Mouse (Mus musculus) lung, embryonic 14.5 days (tissue): ENCODE data around the gene Hist3h2a. TPM values are rescaled to one million over a fixed set of nuclear protein-coding genes. Genes with fewer than 3 reads are reported as not detected.

ENCODE experiments used
- ATAC-seq: fragments of 200-750 bp; cut with Nextera tagmentation; 2 replicates; pipeline ENCODE4 v1.8.0; 2017; ENCODE audit warnings: mild to moderate bottlenecking, moderate TSS enrichment, moderate library complexity; ENCODE audit not compliant: insufficient read depth
- DNase-seq: peaks from one replicate; pipeline ENCODE4 v3.0.0-alpha.2; 2015
- H3K27ac ChIP-seq: fragments of 300-500 bp; sonication (generic); 2 replicates; pipeline ENCODE4 v1.5.1; 2014; ENCODE audit warnings: low read depth, mild to moderate bottlenecking, moderate library complexity
- H3K27me3 ChIP-seq: fragments of 300-500 bp; sonication (generic); 2 replicates; pipeline ENCODE4 v1.6.1; 2014; ENCODE audit warnings: low read length, control low read depth; ENCODE audit not compliant: insufficient read depth
- H3K36me3 ChIP-seq: fragments of 300-500 bp; sonication (generic); 2 replicates; pipeline ENCODE4 v1.6.1; 2014; ENCODE audit warnings: control low read depth; ENCODE audit not compliant: insufficient read depth
- H3K4me1 ChIP-seq: fragments of 300-500 bp; sonication (generic); 2 replicates; pipeline ENCODE4 v1.6.1; 2014; ENCODE audit warnings: antibody characterized with exemption, control low read depth; ENCODE audit not compliant: insufficient read depth
- H3K4me2 ChIP-seq: fragments of 300-500 bp; sonication (generic); 2 replicates; pipeline ENCODE4 v1.6.1; 2014; ENCODE audit warnings: mild to moderate bottlenecking
- H3K4me3 ChIP-seq: fragments of 300-500 bp; sonication (generic); 2 replicates; pipeline ENCODE4 v1.5.1; 2014; ENCODE audit warnings: low read depth, low read length
- H3K9ac ChIP-seq: fragments of 300-500 bp; sonication (generic); 2 replicates; pipeline ENCODE4 v1.6.1; 2014
- H3K9me3 ChIP-seq: fragments of 300-500 bp; sonication (generic); 2 replicates; pipeline ENCODE4 v1.6.1; 2016; ENCODE audit warnings: low read depth, low read length, control low read depth
- CTCF ChIP-seq: IDR thresholded peaks from 2 replicates; pipeline ENCODE4 v1.5.1; 2016; ENCODE audit warnings: antibody characterized with exemption, low read depth
- WGBS: fragments of 180-500 bp; shearing (Covaris S2); extraction: QIAGEN DNeasy Blood & Tissue Kit; methylation state at CpG from one replicate; pipeline ENCODE4 v1.1.7; 2014; 5-methylcytosine and 5-hydroxymethylcytosine counted together
- polyA plus RNA-seq: library from polyadenylated mRNA; unstranded; fragments of >200 nt; fragmentation: Nextera tagmentation; extraction: Ambion mirVana; gene quantifications from 2 replicates; pipeline ENCODE4 v1.2.1, GENCODE M21; 2014

The Hist3h2a gene
- polyA plus RNA-seq, 1 experiment from 2014 or later: 18.1 TPM

GRCm38 (mm10) chr11:58961364-58962177 lies 7.1 kb downstream of the Hist3h2a start:
- peaks cover 5% of the 10 kb centered on the region; the same call in 1 of the 2 replicates for H3K9me3 ChIP-seq
- peaks cover under 1% of the 10 kb centered on the region; the same call in 1 of the 2 replicates for H3K4me1 ChIP-seq
- H3K4me3 ChIP-seq: no peak overlapping the region
- TF ChIP-seq CTCF: peak; percentile 1; the same call in 1 of the 2 replicates
- WGBS: 53% methylated on average over 50 of the region's 50 CpGs
- ATAC-seq (no peak), DNase-seq (no peak)
- H3K9ac ChIP-seq: no peak overlapping the region
- no peak overlapping the region for H3K27ac ChIP-seq
- peaks cover 24% of the 10 kb centered on the region for H3K27me3 ChIP-seq
- no peak overlapping the region for H3K4me2 ChIP-seq
- H3K36me3 ChIP-seq: peaks cover 8% of the 10 kb centered on the region; the same call in 1 of the 2 replicates

- H3K36me3 ChIP-seq: no peaks in the 10 kb centered on the region
- WGBS: 37% methylated on average over 17 of the region's 17 CpGs
- no peaks in the 10 kb centered on the region; the same call in 1 of the 2 replicates for H3K4me1 ChIP-seq
- no peak overlapping the region for H3K4me3 ChIP-seq
- H3K9me3 ChIP-seq: peaks cover 5% of the 10 kb centered on the region; the same call in 1 of the 2 replicates
- no peak for TF ChIP-seq CTCF
- H3K9ac ChIP-seq: no peak overlapping the region
- peaks cover 24% of the 10 kb centered on the region for H3K27me3 ChIP-seq
- no peak overlapping the region for H3K27ac ChIP-seq
- DNase-seq: no peak
- H3K4me2 ChIP-seq: no peak overlapping the region
- no peak for ATAC-seq
Observed at GRCm38 (mm10) chr11:58963543-58963942, 9.1 kb downstream of the Hist3h2a start.

- no peaks in the 10 kb centered on the region for H3K36me3 ChIP-seq
- no peaks in the 10 kb centered on the region; the same call in 1 of the 2 replicates for H3K4me1 ChIP-seq
- H3K27me3 ChIP-seq: peaks cover 24% of the 10 kb centered on the region
- H3K27ac ChIP-seq: no peak overlapping the region
- WGBS: 81% methylated on average over 7 of the region's 7 CpGs
- no peak overlapping the region for H3K4me3 ChIP-seq
- H3K4me2 ChIP-seq: no peak overlapping the region
- no peak for TF ChIP-seq CTCF
- ATAC-seq (no peak), DNase-seq (no peak)
- no peak overlapping the region for H3K9ac ChIP-seq
- H3K9me3 ChIP-seq: peaks cover 5% of the 10 kb centered on the region; the same call in 1 of the 2 replicates
Observed at GRCm38 (mm10) chr11:58964216-58964615, 9.7 kb downstream of the Hist3h2a start.

GRCm38 (mm10) chr11:58965001-58965760 lies 10.7 kb downstream of the Hist3h2a start:
- Histone ChIP-seq H3K27ac (no peak overlapping the region), H3K4me3 (no peak overlapping the region), H3K36me3 (0 out of 2 replicates have a peak, but pooled peaks cover under 1% of the 10 kb centered on the region), H3K27me3 (peaks cover 24% of the 10 kb centered on the region), H3K4me2 (no peak overlapping the region), H3K9me3 (peaks cover 5% of the 10 kb centered on the region; the same call in 1 of the 2 replicates), H3K9ac (no peak overlapping the region), H3K4me1 (no peaks in the 10 kb centered on the region)
- DNase-seq (no peak), ATAC-seq (no peak)
- no peak for TF ChIP-seq CTCF
- WGBS: 39% methylated on average over 12 of the region's 12 CpGs

GRCm38 (mm10) chr11:58967346-58967745 lies 12.9 kb downstream of the Hist3h2a start:
- H3K36me3 ChIP-seq: peaks cover 10% of the 10 kb centered on the region; the same call in 1 of the 2 replicates
- H3K27ac ChIP-seq: no peak overlapping the region
- no peaks in the 10 kb centered on the region for H3K4me1 ChIP-seq
- TF ChIP-seq CTCF: peak; percentile 47
- H3K9me3 ChIP-seq: no peaks in the 10 kb centered on the region
- H3K4me3 ChIP-seq: no peak overlapping the region
- H3K4me2 ChIP-seq: no peak overlapping the region
- DNase-seq (peak; percentile 45), ATAC-seq (no peak)
- H3K27me3 ChIP-seq: peaks cover 10% of the 10 kb centered on the region
- no peak overlapping the region for H3K9ac ChIP-seq
- 91% methylated on average over 1 of the region's 1 CpGs for WGBS

GRCm38 (mm10) chr11:58968551-58968950 lies 14.1 kb downstream of the Hist3h2a start:
- H3K4me2 ChIP-seq: no peak overlapping the region
- 80% methylated on average over 7 of the region's 7 CpGs for WGBS
- ATAC-seq: no peak

More at GRCm38 (mm10) chr11:58968551-58968950, 14.1 kb downstream of the Hist3h2a start:
- Histone ChIP-seq H3K9me3 (no peaks in the 10 kb centered on the region), H3K27me3 (0 out of 2 replicates have a peak, but pooled peaks cover 4% of the 10 kb centered on the region), H3K27ac (no peak overlapping the region), H3K4me1 (no peaks in the 10 kb centered on the region), H3K36me3 (peaks cover 13% of the 10 kb centered on the region; the same call in 1 of the 2 replicates), H3K4me3 (no peak overlapping the region), H3K9ac (no peak overlapping the region)
- TF ChIP-seq CTCF: no peak
- DNase-seq: no peak
